Mouse (Mus musculus): ENCODE measurements around the gene Ulk4. TPM values are rescaled to one million over a fixed set of nuclear protein-coding genes. Genes with fewer than 3 reads are reported as not detected.

The Ulk4 gene
- polyA plus RNA-seq, 1 experiment from 2014 or later = 136 TPM

DNA sequence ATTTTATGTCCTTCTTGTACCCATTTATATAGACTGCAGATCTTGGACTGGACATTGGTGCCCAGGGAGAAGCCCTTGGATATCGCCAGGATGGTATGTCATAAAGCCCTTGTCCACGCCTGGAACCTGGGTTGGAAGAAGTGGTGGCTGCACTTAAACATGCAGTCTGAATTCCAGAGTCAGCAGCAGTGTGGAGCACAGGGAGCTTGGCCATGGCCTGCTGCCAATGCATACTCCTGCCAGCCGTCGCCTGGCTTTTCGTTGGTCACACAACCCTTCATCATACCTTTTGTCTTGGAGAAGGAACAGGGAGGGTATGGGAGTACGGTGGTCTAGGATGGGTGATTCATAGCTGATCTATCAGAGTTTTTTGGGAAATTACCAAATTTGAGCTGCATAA is 318.4 kb downstream of the Ulk4 start:
- ATAC-seq (replicated peaks; ENCODE audit: low FRiP score, low read depth) = no peak
- no peak overlapping the region for H3K4me3 ChIP-seq (replicated peaks; ENCODE audit: low read depth, low read length)
- no peak for TF ChIP-seq CTCF (IDR thresholded peaks at IDR 0.05; ENCODE audit: low read depth)
- 88% methylated on average over 6 of the region's 6 CpGs for WGBS
- no peak overlapping the region for H3K4me2 ChIP-seq (ENCODE audit: low read length)
- peaks cover 84% of the 10 kb centered on the region for H3K36me3 ChIP-seq (ENCODE audit: insufficient read depth, low read length)
- no peaks in the 10 kb centered on the region for H3K27me3 ChIP-seq (ENCODE audit: insufficient read depth, low read length)
- H3K27ac ChIP-seq = no peak overlapping the region
- no peak for DNase-seq (ENCODE audit: low spot score)
- no peak overlapping the region for H3K9ac ChIP-seq (ENCODE audit: low read depth, low read length)
- peaks cover 23% of the 10 kb centered on the region; the same call in 1 of the 2 replicates for H3K4me1 ChIP-seq (replicated peaks; ENCODE audit: insufficient read depth, low read length)
- H3K9me3 ChIP-seq (replicated peaks; ENCODE audit: low read length) = no peaks in the 10 kb centered on the region

DNA sequence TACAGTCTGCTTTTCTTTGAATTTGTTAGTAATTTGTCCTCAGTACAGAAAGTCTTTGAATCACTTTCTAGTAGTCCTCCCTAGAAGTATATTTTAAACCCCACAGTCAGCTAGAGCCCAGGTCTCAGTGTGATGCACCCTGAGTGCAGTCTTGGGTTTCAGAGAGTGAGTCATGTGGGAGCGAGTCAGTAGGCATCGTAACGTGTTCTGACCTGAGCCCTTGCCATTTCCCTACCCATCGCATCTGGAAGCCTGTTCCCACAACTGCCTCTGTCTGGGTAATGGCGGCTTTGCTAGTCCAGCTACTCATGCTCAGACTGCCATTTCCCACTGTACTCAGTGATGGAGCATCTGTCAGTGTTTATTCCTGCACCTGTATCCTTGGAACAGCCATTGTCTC is 318.9 kb downstream of the Ulk4 start:
- DNase-seq (ENCODE audit: low spot score) (no peak), ATAC-seq (replicated peaks; ENCODE audit: low FRiP score, low read depth) (no peak)
- TF ChIP-seq CTCF (IDR thresholded peaks at IDR 0.05; ENCODE audit: low read depth) = no peak

GRCm38 (mm10) chr9:120951947-120952346 is 325.1 kb downstream of the Ulk4 start:
- Histone ChIP-seq H3K27ac (no peak overlapping the region), H3K9ac (ENCODE audit: low read depth, low read length) (no peak overlapping the region), H3K4me1 (replicated peaks; ENCODE audit: insufficient read depth, low read length) (0 out of 2 replicates have a peak, but pooled peaks cover 5% of the 10 kb centered on the region), H3K9me3 (replicated peaks; ENCODE audit: low read length) (no peaks in the 10 kb centered on the region), H3K4me3 (replicated peaks; ENCODE audit: low read depth, low read length) (no peak overlapping the region), H3K4me2 (ENCODE audit: low read length) (no peak overlapping the region), H3K27me3 (ENCODE audit: insufficient read depth, low read length) (no peaks in the 10 kb centered on the region), H3K36me3 (ENCODE audit: insufficient read depth, low read length) (peaks cover 72% of the 10 kb centered on the region)
- TF ChIP-seq CTCF (IDR thresholded peaks at IDR 0.05; ENCODE audit: low read depth) = no peak
- WGBS = 82% methylated on average over 3 of the region's 3 CpGs
- ATAC-seq (replicated peaks; ENCODE audit: low FRiP score, low read depth) (no peak), DNase-seq (ENCODE audit: low spot score) (no peak)

More for the DNA sequence above, 318.9 kb downstream of the Ulk4 start:
- H3K4me2 ChIP-seq (ENCODE audit: low read length) = no peak overlapping the region
- no peaks in the 10 kb centered on the region for H3K9me3 ChIP-seq (replicated peaks; ENCODE audit: low read length)
- no peaks in the 10 kb centered on the region for H3K27me3 ChIP-seq (ENCODE audit: insufficient read depth, low read length)
- H3K4me3 ChIP-seq (replicated peaks; ENCODE audit: low read depth, low read length) = no peak overlapping the region
- 79% methylated on average over 5 of the region's 5 CpGs for WGBS
- H3K4me1 ChIP-seq (replicated peaks; ENCODE audit: insufficient read depth, low read length) = peaks cover 18% of the 10 kb centered on the region; the same call in 1 of the 2 replicates
- H3K27ac ChIP-seq = no peak overlapping the region
- H3K36me3 ChIP-seq (ENCODE audit: insufficient read depth, low read length) = peaks cover 85% of the 10 kb centered on the region
- H3K9ac ChIP-seq (ENCODE audit: low read depth, low read length) = no peak overlapping the region

- H3K4me2 ChIP-seq (ENCODE audit: low read length) = no peak overlapping the region
- DNase-seq (ENCODE audit: low spot score) (no peak), ATAC-seq (replicated peaks; ENCODE audit: low FRiP score, low read depth) (no peak)
- 0 out of 2 replicates have a peak, but pooled peaks cover 7% of the 10 kb centered on the region for H3K4me1 ChIP-seq (replicated peaks; ENCODE audit: insufficient read depth, low read length)
- no peaks in the 10 kb centered on the region for H3K9me3 ChIP-seq (replicated peaks; ENCODE audit: low read length)
- no peak overlapping the region for H3K4me3 ChIP-seq (replicated peaks; ENCODE audit: low read depth, low read length)
- H3K27me3 ChIP-seq (ENCODE audit: insufficient read depth, low read length) = no peaks in the 10 kb centered on the region
- TF ChIP-seq CTCF (IDR thresholded peaks at IDR 0.05; ENCODE audit: low read depth) = no peak
- no peak overlapping the region for H3K27ac ChIP-seq
- H3K9ac ChIP-seq (ENCODE audit: low read depth, low read length) = no peak overlapping the region
- peaks cover 60% of the 10 kb centered on the region for H3K36me3 ChIP-seq (ENCODE audit: insufficient read depth, low read length)
- 89% methylated on average over 12 of the region's 12 CpGs for WGBS
These were observed 326.2 kb downstream of the Ulk4 start for GRCm38 (mm10) chr9:120950761-120951160.

DNA sequence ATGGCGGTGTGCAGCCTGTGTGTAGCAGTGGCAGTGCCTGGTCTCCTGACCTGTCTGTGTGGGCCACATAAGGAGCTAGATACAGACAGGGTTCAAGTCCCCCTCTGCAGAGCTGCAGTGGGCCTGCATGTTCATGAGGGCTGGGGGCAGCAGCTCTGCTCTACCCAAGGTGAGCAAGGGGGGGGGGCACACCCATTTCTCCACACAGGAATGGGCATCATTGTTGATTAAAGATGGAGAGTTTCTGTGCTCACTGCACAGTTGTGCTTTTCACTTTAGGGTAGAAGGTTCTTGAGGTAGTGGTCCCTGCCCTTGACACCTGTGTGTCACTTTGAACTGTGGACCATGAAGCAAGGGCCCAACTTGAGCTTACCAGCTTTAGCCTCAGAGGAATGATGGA is 328.2 kb downstream of the Ulk4 start:
- Histone ChIP-seq H3K36me3 (ENCODE audit: insufficient read depth, low read length) (peaks cover 42% of the 10 kb centered on the region), H3K27ac (no peak overlapping the region), H3K4me3 (replicated peaks; ENCODE audit: low read depth, low read length) (no peak overlapping the region), H3K27me3 (ENCODE audit: insufficient read depth, low read length) (no peaks in the 10 kb centered on the region), H3K9ac (ENCODE audit: low read depth, low read length) (no peak overlapping the region), H3K4me2 (ENCODE audit: low read length) (no peak overlapping the region), H3K4me1 (replicated peaks; ENCODE audit: insufficient read depth, low read length) (0 out of 2 replicates have a peak, but pooled peaks cover 7% of the 10 kb centered on the region), H3K9me3 (replicated peaks; ENCODE audit: low read length) (no peaks in the 10 kb centered on the region)
- DNase-seq (ENCODE audit: low spot score) (no peak), ATAC-seq (replicated peaks; ENCODE audit: low FRiP score, low read depth) (no peak)
- WGBS = 96% methylated on average over 1 of the region's 1 CpGs
- no peak for TF ChIP-seq CTCF (IDR thresholded peaks at IDR 0.05; ENCODE audit: low read depth)

DNA sequence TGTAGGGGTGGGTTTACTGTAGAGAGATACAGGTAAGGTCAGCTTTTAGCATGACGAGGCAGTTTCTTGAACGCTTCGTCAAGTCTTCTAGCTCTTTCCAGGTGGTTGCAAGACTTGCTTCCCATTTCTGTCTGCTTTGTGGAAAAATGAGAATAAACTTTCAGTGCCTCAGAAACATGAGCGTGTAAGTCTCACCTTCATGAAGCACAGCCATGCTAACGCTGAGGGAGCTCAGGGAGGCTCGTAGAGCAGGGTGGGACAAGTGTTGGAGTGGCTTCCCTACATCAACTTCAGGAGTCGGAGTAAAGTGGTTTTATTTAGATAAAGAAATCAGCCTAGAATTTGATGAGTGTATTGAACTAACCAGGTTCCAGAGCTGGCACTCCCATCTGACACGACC is 330.9 kb downstream of the Ulk4 start:
- DNase-seq (ENCODE audit: low spot score) (no peak), ATAC-seq (replicated peaks; ENCODE audit: low FRiP score, low read depth) (no peak)
- H3K4me2 ChIP-seq (ENCODE audit: low read length) = no peak overlapping the region
- WGBS = 70% methylated on average over 8 of the region's 8 CpGs
- H3K4me3 ChIP-seq (replicated peaks; ENCODE audit: low read depth, low read length) = no peak overlapping the region
- no peak for TF ChIP-seq CTCF (IDR thresholded peaks at IDR 0.05; ENCODE audit: low read depth)
- H3K4me1 ChIP-seq (replicated peaks; ENCODE audit: insufficient read depth, low read length) = 0 out of 2 replicates have a peak, but pooled peaks cover 11% of the 10 kb centered on the region
- H3K9me3 ChIP-seq (replicated peaks; ENCODE audit: low read length) = no peaks in the 10 kb centered on the region
- H3K27ac ChIP-seq = no peak overlapping the region
- no peaks in the 10 kb centered on the region for H3K27me3 ChIP-seq (ENCODE audit: insufficient read depth, low read length)
- no peak overlapping the region for H3K9ac ChIP-seq (ENCODE audit: low read depth, low read length)
- peaks cover 15% of the 10 kb centered on the region for H3K36me3 ChIP-seq (ENCODE audit: insufficient read depth, low read length)

- no peaks in the 10 kb centered on the region for H3K9me3 ChIP-seq (replicated peaks; ENCODE audit: low read length)
These were observed 332.8 kb downstream of the Ulk4 start for GRCm38 (mm10) chr9:120944211-120944610.

More at GRCm38 (mm10) chr9:120944211-120944610, 332.8 kb downstream of the Ulk4 start:
- DNase-seq (ENCODE audit: low spot score) (no peak), ATAC-seq (replicated peaks; ENCODE audit: low FRiP score, low read depth) (no peak)
- 65% methylated on average over 3 of the region's 3 CpGs for WGBS
- Histone ChIP-seq H3K27me3 (ENCODE audit: insufficient read depth, low read length) (no peaks in the 10 kb centered on the region), H3K27ac (no peak overlapping the region), H3K36me3 (ENCODE audit: insufficient read depth, low read length) (peaks cover 3% of the 10 kb centered on the region; the same call in 1 of the 2 replicates), H3K9ac (ENCODE audit: low read depth, low read length) (no peak overlapping the region), H3K4me1 (replicated peaks; ENCODE audit: insufficient read depth, low read length) (0 out of 2 replicates have a peak, but pooled peaks cover 17% of the 10 kb centered on the region), H3K4me2 (ENCODE audit: low read length) (no peak overlapping the region), H3K4me3 (replicated peaks; ENCODE audit: low read depth, low read length) (no peak overlapping the region)
- no peak for TF ChIP-seq CTCF (IDR thresholded peaks at IDR 0.05; ENCODE audit: low read depth)

Measured in kidney, postnatal 0 days (tissue).